Mouse (Mus musculus) liver, embryonic 14.5 days (tissue): ENCODE data around the gene Dnah9.

ENCODE experiments used
- CTCF ChIP-seq: IDR thresholded peaks from 2 replicates; pipeline ENCODE4 v1.5.1; 2016; ENCODE audit warnings: antibody characterized with exemption, low read depth, control low read depth
- EP300 ChIP-seq: IDR thresholded peaks from 2 replicates; pipeline ENCODE4 v1.6.1; 2016; ENCODE audit warnings: antibody characterized with exemption, low read depth

DNA sequence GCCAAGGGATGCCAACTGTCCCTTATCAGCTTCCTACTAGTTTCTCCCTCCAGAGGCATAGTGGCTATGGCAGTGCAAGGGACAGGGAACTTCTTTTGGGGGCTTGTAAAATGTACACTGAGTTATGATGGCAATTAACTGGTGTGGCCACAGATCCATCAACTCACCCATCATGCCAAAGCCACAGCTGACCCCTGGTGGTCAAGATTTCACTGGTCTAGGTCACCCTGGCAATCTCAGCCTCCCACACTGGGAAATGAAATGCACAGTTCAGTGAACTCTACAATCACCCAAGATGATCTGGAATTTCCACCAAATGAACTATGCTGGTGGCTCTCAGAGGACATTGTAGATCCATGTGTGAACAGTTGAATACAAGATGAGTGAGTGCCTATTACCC, 42.2 kb downstream of the Dnah9 start:
- TF ChIP-seq CTCF: no peak
- TF ChIP-seq EP300: no peak
